Mouse (Mus musculus) heart, embryonic 10.5 days (tissue): ENCODE measurements around the gene Slco1a5. TPM values are rescaled to one million over a fixed set of nuclear protein-coding genes. Genes with fewer than 3 reads are reported as not detected.
"Not testable (repeated sequence)": the region's sequence is repeated elsewhere in the genome, so short reads cannot be mapped to it uniquely, and the experiment has no call there.

Source experiments
- DNase-seq: peaks from one replicate; pipeline ENCODE4 v3.0.0-alpha.2; 2017; ENCODE audit warnings: low spot score
- H3K27ac ChIP-seq: fragments of 300-500 bp; sonication (generic); 2 replicates; pipeline ENCODE4 v1.5.1; 2016; ENCODE audit warnings: mild to moderate bottlenecking
- H3K27me3 ChIP-seq: fragments of 300-500 bp; sonication (generic); 2 replicates; pipeline ENCODE4 v1.6.1; 2016; ENCODE audit warnings: mild to moderate bottlenecking; ENCODE audit not compliant: poor library complexity, insufficient read depth, severe bottlenecking
- H3K36me3 ChIP-seq: fragments of 300-500 bp; sonication (generic); 2 replicates; pipeline ENCODE4 v1.6.1; 2016; ENCODE audit warnings: mild to moderate bottlenecking, moderate library complexity
- H3K4me1 ChIP-seq: fragments of 300-500 bp; sonication (generic); 2 replicates; pipeline ENCODE4 v1.6.1; 2016; ENCODE audit warnings: mild to moderate bottlenecking
- H3K4me3 ChIP-seq: fragments of 300-500 bp; sonication (generic); 2 replicates; pipeline ENCODE4 v1.5.1; 2016; ENCODE audit warnings: mild to moderate bottlenecking, moderate library complexity
- H3K9me3 ChIP-seq: fragments of 300-500 bp; sonication (generic); 2 replicates; pipeline ENCODE4 v1.6.1; 2016; ENCODE audit warnings: mild to moderate bottlenecking, moderate library complexity
- WGBS: fragments of 180-500 bp; shearing (Covaris S2); methylation state at CpG from one replicate; pipeline ENCODE4 v1.1.7; 2016; 5-methylcytosine and 5-hydroxymethylcytosine counted together
- polyA plus RNA-seq: library from polyadenylated mRNA; unstranded; fragments of >200 nt; fragmentation: Nextera tagmentation; extraction: Ambion mirVana; gene quantifications from 2 replicates; pipeline ENCODE4 v1.2.1, GENCODE M21; 2016

Gene Slco1a5
- polyA plus RNA-seq, 1 experiment from 2014 or later = 0.08 TPM

DNA sequence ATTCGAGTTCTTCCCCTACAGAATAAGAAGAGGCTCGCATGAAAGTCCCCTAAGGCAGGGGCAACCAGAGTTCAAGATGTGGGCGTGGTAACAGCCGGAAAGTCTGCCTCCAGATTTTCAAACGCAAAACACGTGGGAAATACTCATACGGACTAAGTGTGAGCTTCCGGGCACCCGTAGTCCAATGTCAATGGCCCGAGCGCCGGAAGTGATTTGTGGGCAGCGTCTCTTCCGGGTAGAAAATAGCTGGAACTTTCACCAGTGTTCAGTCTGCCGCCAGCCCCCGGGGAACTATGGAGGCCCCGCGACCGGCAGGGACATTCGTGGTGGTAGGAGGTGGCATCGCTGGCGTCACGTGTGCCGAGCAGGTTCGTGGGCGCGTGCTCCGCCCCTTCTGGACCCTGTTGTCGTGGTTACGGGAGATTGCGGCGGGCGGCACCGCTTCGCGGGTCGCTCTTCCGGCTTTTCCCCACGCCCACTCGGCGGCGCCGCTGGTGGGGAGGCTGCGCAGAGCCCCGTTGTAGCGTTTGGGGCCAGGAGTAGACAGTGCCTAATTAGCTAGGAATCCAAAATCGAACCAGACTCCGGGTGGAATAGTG is 22.8 kb upstream of the Slco1a5 start, which contains the start of gene Pyroxd1:
TSS of gene Pyroxd1 (plus strand) at position 215 of the 599 bp plus-strand sequence.
- Histone ChIP-seq H3K27me3 (no peaks in the 10 kb centered on the region), H3K36me3 (peaks cover 12% of the 10 kb centered on the region; the same call in 1 of the 2 replicates), H3K9me3 (no peaks in the 10 kb centered on the region), H3K27ac (peak within 1 kb of the TSS; percentile 90), H3K4me3 (peak within 1 kb of the TSS; percentile 75), H3K4me1 (peaks cover 5% of the 10 kb centered on the region; the same call in 1 of the 2 replicates)
- peak; percentile 94 for DNase-seq
- under 1% methylated on average over 48 of the region's 48 CpGs for WGBS

DNA sequence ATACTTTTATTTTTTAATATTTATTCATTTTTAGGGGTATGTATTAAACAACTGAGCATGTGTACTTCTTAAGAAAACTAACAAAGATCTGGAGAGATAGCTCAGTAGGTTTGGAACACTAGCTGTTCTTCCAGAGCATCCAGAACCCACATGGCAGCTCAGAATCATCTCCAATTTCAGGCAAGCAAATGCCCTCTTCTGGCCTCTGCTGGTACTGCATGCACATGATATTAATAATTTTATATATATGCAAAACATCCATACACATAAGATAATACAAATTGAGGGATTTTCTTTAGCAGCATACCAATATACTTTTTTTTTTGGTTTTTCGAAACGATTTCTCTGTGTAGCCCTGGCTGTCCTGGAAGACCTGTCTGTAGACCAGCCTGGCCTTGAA is 20.8 kb upstream of the Slco1a5 start:
- Histone ChIP-seq H3K27ac (no peak overlapping the region), H3K36me3 (0 out of 2 replicates have a peak, but pooled peaks cover under 1% of the 10 kb centered on the region), H3K9me3 (no peaks in the 10 kb centered on the region), H3K4me3 (no peak overlapping the region), H3K4me1 (peaks cover 5% of the 10 kb centered on the region; the same call in 1 of the 2 replicates), H3K27me3 (no peaks in the 10 kb centered on the region)
- no peak for DNase-seq
- 61% methylated on average over 2 of the region's 2 CpGs for WGBS

GRCm38 (mm10) chr6:142339576-142339975 is 16.8 kb upstream of the Slco1a5 start:
- WGBS = 48% methylated on average over 2 of the region's 2 CpGs
- DNase-seq = no peak
- Histone ChIP-seq H3K4me3 (no peak overlapping the region), H3K4me1 (no peaks in the 10 kb centered on the region), H3K36me3 (no peaks in the 10 kb centered on the region), H3K9me3 (no peaks in the 10 kb centered on the region), H3K27me3 (no peaks in the 10 kb centered on the region), H3K27ac (no peak overlapping the region)

DNA sequence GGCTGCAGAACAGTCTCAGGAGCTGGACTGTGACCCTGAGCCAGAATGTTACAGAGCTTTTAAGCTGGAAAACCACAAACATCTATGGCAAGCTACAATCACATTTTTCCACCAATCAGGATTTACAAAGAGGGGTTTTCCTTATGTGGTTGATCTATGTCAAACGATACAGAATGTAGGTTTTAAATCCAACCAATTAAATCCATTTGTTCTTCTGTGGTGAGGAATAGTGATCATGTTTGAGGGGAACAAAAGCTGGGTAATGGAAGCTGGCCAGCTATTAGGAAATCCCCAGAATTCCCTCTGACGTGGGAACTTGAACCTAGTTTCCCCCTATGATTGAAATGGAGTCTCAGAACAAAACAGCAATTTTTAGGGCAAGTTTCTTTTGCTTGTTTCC is 16.2 kb upstream of the Slco1a5 start:
- 72% methylated on average over 2 of the region's 2 CpGs for WGBS
- no peaks in the 10 kb centered on the region for H3K36me3 ChIP-seq
- H3K9me3 ChIP-seq = no peaks in the 10 kb centered on the region
- no peak overlapping the region for H3K4me3 ChIP-seq
- H3K27ac ChIP-seq = no peak overlapping the region
- DNase-seq = no peak
- H3K4me1 ChIP-seq = no peaks in the 10 kb centered on the region
- no peaks in the 10 kb centered on the region for H3K27me3 ChIP-seq

GRCm38 (mm10) chr6:142329201-142329600 is 6.4 kb upstream of the Slco1a5 start:
- no peaks in the 10 kb centered on the region for H3K9me3 ChIP-seq
- no peak overlapping the region for H3K4me3 ChIP-seq
- H3K27ac ChIP-seq = no peak overlapping the region
- no peaks in the 10 kb centered on the region for H3K4me1 ChIP-seq
- 70% methylated on average over 1 of the region's 1 CpGs for WGBS
- H3K36me3 ChIP-seq = no peaks in the 10 kb centered on the region
- DNase-seq = no peak
- H3K27me3 ChIP-seq = no peaks in the 10 kb centered on the region

DNA sequence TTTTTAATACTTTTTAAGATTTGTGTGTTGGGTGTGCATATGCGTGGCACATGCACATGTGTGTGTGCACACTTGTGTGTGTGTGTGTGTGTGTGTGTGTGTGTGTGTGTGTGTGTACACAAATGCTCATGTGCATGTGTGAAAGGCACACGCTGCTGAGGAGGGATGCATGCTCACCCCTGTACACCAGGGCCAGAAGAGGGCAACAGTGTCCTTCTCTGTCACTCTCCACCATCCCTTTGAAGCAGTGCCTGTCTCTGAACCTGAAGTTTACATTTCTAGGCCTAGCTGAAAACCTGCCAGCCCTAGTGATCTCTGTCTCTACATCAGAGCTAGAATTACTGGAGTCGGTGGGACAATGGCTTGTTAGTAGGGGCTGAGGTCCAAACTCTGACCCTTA is 3.8 kb upstream of the Slco1a5 start:
- WGBS = 70% methylated on average over 3 of the region's 3 CpGs
- Histone ChIP-seq H3K9me3 (no peaks in the 10 kb centered on the region), H3K36me3 (no peaks in the 10 kb centered on the region), H3K27ac (no peak overlapping the region), H3K27me3 (no peaks in the 10 kb centered on the region), H3K4me3 (no peak overlapping the region), H3K4me1 (no peaks in the 10 kb centered on the region)
- DNase-seq = no peak

GRCm38 (mm10) chr6:142317106-142317505 is 5.7 kb downstream of the Slco1a5 start:
- no peak overlapping the region for H3K4me3 ChIP-seq
- H3K4me1 ChIP-seq = no peaks in the 10 kb centered on the region
- DNase-seq = no peak
- no peaks in the 10 kb centered on the region for H3K36me3 ChIP-seq
- H3K27me3 ChIP-seq = no peaks in the 10 kb centered on the region
- H3K9me3 ChIP-seq = no peaks in the 10 kb centered on the region
- H3K27ac ChIP-seq = no peak overlapping the region

DNA sequence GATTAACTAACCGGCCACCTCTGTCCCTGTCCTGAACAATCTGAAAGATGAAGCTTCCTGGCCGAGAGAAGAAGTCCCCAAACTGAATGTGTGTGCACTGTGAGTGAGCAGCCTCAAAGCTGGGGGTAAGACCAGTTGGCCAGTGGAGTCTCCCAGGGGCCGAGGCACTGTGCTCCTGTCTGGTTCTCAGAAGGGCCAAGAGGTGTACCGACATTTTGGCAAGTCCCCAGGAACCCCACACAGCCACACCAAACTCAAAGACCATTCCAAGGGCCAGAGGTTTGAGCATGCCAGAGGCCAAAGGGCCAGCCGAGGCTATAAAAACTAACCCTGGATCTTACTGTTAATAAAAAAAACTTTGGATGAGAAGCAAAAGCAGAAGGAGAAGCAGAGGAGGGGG is 8.5 kb downstream of the Slco1a5 start:
- no peak for DNase-seq
- WGBS = 75% methylated on average over 5 of the region's 5 CpGs
- Histone ChIP-seq H3K4me1 (no peaks in the 10 kb centered on the region), H3K9me3 (peaks cover 4% of the 10 kb centered on the region), H3K27me3 (no peaks in the 10 kb centered on the region), H3K36me3 (no peaks in the 10 kb centered on the region), H3K4me3 (no peak overlapping the region), H3K27ac (no peak overlapping the region)

GRCm38 (mm10) chr6:142305076-142305475 is 17.7 kb downstream of the Slco1a5 start:
- Histone ChIP-seq H3K36me3 (no peaks in the 10 kb centered on the region), H3K9me3 (peaks cover 4% of the 10 kb centered on the region), H3K27ac (no peak overlapping the region), H3K4me1 (no peaks in the 10 kb centered on the region), H3K27me3 (no peaks in the 10 kb centered on the region), H3K4me3 (no peak overlapping the region)
- DNase-seq = no peak

- Histone ChIP-seq H3K4me3 (no peak within 1 kb of the TSS), H3K27ac (no peak within 1 kb of the TSS), H3K4me1 (no peaks in the 10 kb centered on the region), H3K27me3 (no peaks in the 10 kb centered on the region), H3K36me3 (no peaks in the 10 kb centered on the region), H3K9me3 (no peaks in the 10 kb centered on the region)
- 62% methylated on average over 4 of the region's 4 CpGs for WGBS
- DNase-seq = no peak
Measured at GRCm38 (mm10) chr6:142298098-142298497, 24.7 kb downstream of the Slco1a5 start, which contains the start of gene Iapp. TSS of gene Iapp (plus strand) at chr6:142298423.

GRCm38 (mm10) chr6:142289413-142290118 is 33.2 kb downstream of the Slco1a5 start:
- no peaks in the 10 kb centered on the region for H3K27me3 ChIP-seq
- no peak overlapping the region for H3K4me3 ChIP-seq
- no peaks in the 10 kb centered on the region for H3K36me3 ChIP-seq
- no peaks in the 10 kb centered on the region for H3K9me3 ChIP-seq
- WGBS = 80% methylated on average over 12 of the region's 12 CpGs
- H3K4me1 ChIP-seq = no peaks in the 10 kb centered on the region
- H3K27ac ChIP-seq = no peak overlapping the region
- no peak for DNase-seq

- Histone ChIP-seq H3K4me1 (no peaks in the 10 kb centered on the region), H3K36me3 (no peaks in the 10 kb centered on the region), H3K9me3 (no peaks in the 10 kb centered on the region), H3K27ac (no peak overlapping the region), H3K4me3 (no peak overlapping the region), H3K27me3 (no peaks in the 10 kb centered on the region)
- DNase-seq = no peak
- 26% methylated on average over 4 of the region's 4 CpGs for WGBS
Measured at GRCm38 (mm10) chr6:142275721-142276442, 46.9 kb downstream of the Slco1a5 start.

DNA sequence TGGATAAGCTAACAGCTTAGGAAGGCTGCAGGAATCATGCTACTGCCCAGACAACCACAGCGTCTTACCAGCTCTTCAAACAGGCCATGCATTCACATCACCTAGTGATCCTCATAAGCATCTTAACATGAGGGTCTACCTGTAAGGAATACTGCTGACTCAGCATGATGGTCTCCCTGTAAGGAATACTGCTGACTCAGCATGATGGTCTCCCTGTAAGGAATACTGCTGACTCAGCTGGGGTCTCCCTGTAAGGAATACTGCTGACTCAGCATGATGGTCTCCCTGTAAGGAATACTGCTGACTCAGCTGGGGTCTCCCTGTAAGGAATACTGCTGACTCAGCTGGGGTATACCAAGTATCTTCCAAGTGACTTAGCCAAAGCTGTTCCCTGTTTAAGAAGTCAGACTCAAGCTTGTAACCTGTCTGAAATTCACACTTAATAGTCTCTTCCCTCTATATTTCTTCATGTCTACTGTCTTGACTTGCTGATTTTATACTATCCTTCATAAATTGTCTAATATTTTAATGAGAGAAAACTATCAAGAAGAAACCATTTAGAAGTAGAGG is 72.0 kb downstream of the Slco1a5 start:
- 92% methylated on average over 1 of the region's 1 CpGs for WGBS
- not testable (repeated sequence) for H3K4me3 ChIP-seq, H3K27me3 ChIP-seq, H3K9me3 ChIP-seq, H3K36me3 ChIP-seq, DNase-seq, H3K27ac ChIP-seq, H3K4me1 ChIP-seq
